Mouse (Mus musculus) kidney, adult 2 months (tissue): ENCODE measurements at regions not wholly inside any gene's neighbourhood (a gene's known extent, or its start where the extent isn't known, plus 50 kb on each side); places are given as distances from the start of the nearest gene placed in this dataset.

Experiments
- DNase-seq: peaks from one replicate; pipeline ENCODE4 v3.0.0; 2021
- H3K27ac ChIP-seq: fragments of 200-500 bp; 2 replicates; pipeline ENCODE4 v1.5.1; 2012; ENCODE audit warnings: low read depth, low read length, control low read depth, inconsistent platforms; ENCODE audit not compliant: insufficient read depth
- H3K27me3 ChIP-seq: fragments of 200-500 bp; replicated peaks from 2 replicates; pipeline ENCODE4 v1.6.1; 2012; ENCODE audit warnings: mild to moderate bottlenecking, moderate library complexity, low read length, inconsistent platforms; ENCODE audit not compliant: control insufficient read depth, insufficient read depth
- H3K36me3 ChIP-seq: fragments of 200-500 bp; 2 replicates; pipeline ENCODE4 v1.6.1; 2012; ENCODE audit warnings: mild to moderate bottlenecking, moderate library complexity, low read length, inconsistent platforms; ENCODE audit not compliant: control insufficient read depth, insufficient read depth
- H3K4me1 ChIP-seq: fragments of 200-500 bp; 2 replicates; pipeline ENCODE4 v1.6.1; 2011; ENCODE audit warnings: low read length; ENCODE audit not compliant: control insufficient read depth, insufficient read depth
- H3K4me3 ChIP-seq: fragments of 200-500 bp; 2 replicates; pipeline ENCODE4 v1.5.1; 2011; ENCODE audit warnings: mild to moderate bottlenecking, low read depth, low read length, control low read depth; ENCODE audit not compliant: insufficient read depth
- CTCF ChIP-seq: fragments of 200-500 bp; conservative IDR thresholded peaks from 2 replicates; pipeline ENCODE4 v1.5.1; 2011; ENCODE audit warnings: low read depth, mild to moderate bottlenecking, control low read depth, low read length, moderate library complexity, mixed read lengths; ENCODE audit not compliant: insufficient read depth, insufficient read length
- POLR2A ChIP-seq: fragments of 200-500 bp; IDR thresholded peaks from one replicate; pipeline ENCODE4 v1.6.1; 2011; ENCODE audit warnings: low read depth, low read length, control low read depth
- WGBS: fragments of 180-500 bp; shearing (Covaris S2); methylation state at CpG from one replicate; pipeline ENCODE4 v1.1.7; 2018; 5-methylcytosine and 5-hydroxymethylcytosine counted together

DNA sequence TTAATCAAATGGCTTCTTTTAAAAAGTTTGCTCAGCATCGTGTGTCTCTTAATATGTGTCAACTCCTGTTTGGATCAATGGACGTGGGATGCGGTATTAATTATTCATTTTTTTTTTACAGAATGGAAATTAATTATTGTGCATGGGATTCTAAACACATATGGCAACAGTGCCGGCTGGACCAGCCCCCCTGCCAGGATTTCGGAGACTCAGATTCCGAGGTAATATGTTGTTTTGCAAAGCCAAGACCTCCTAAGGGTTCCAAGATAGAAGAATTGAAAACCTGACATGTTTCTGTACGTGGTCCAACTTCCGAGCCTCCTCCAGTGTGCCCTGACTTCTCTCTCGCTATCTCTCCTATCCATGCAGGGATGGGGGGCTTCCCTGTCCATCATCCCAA, 170.4 kb downstream of the 3110018I06Rik start:
- H3K27me3 ChIP-seq, result no peaks in the 10 kb centered on the region
- no peak for DNase-seq
- H3K4me1 ChIP-seq, result no peaks in the 10 kb centered on the region
- no peak overlapping the region for H3K27ac ChIP-seq
- H3K4me3 ChIP-seq, result no peak overlapping the region
- H3K36me3 ChIP-seq, result no peaks in the 10 kb centered on the region
- WGBS, result 84% methylated on average over 9 of the region's 9 CpGs
- TF ChIP-seq CTCF (no peak), POLR2A (no peak)

DNA sequence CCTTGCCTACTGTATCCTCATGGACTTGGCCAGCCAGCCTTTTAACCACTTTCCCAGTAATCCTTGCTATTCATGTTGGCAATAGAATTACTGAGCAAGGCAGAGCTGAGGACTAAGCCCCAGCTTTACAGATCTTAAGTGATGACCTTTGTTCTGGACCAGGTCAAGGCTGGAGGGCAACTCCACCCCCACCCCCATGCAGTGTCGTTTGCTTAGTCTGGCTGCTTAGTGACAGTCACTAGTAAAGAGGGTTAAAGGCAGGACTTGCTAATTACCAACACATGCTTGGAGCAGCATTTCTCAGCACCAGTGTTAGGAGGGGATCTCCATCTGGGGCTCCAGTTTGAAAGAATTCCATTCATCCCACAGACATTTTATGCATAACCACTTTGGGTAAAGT, 174.2 kb downstream of the 3110018I06Rik start:
- no peak overlapping the region for H3K4me3 ChIP-seq
- no peak overlapping the region for H3K27ac ChIP-seq
- no peaks in the 10 kb centered on the region for H3K36me3 ChIP-seq
- H3K4me1 ChIP-seq, result no peaks in the 10 kb centered on the region
- TF ChIP-seq CTCF, result no peak
- TF ChIP-seq POLR2A, result no peak
- no peak for DNase-seq
- H3K27me3 ChIP-seq, result no peaks in the 10 kb centered on the region
- WGBS, result 9% methylated on average over 1 of the region's 1 CpGs

DNA sequence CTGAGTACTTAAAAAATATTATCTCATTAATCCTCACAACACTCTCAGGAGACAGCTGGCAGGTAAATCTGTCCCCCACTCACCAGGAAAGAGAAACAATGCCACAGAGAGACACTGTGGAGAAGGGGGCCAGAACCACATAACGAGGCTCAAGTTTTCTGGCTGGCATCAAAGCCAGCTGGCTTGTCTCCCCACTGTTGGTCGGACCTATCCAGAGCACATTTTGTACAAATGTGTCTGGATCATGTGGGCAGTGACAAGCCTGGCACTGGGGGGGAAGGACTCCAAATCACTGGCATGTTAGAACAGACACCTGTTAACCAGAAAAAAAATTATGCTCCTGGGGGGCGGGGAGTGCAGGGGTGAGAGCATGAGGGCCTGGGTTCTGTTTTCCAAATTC, 179.4 kb downstream of the 3110018I06Rik start:
- WGBS, result 87% methylated on average over 3 of the region's 3 CpGs
- no peak for TF ChIP-seq POLR2A
- TF ChIP-seq CTCF, result no peak
- 0 out of 2 replicates have a peak, but pooled peaks cover 3% of the 10 kb centered on the region for H3K4me1 ChIP-seq
- H3K27me3 ChIP-seq, result no peaks in the 10 kb centered on the region
- H3K27ac ChIP-seq, result no peak overlapping the region
- no peaks in the 10 kb centered on the region for H3K36me3 ChIP-seq
- no peak for DNase-seq
- no peak overlapping the region for H3K4me3 ChIP-seq

DNA sequence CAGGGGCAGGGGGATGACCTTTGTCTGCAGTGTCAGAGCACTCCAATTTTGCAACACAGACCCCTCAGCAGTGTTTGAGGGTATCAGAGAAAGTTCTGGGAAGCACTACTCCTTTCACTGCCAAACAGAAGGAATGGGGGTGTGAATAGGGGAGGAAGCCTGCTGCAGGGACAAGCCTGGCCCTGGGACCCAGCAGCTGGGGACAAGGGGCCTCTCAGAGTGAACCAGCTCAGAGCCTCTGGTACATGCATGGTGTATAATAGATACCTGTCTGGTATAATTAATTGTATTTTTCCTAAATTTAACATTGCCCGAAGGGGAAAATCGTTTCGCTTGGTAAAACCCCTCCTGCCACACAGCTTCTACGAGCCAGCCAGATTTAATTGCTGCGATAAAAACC, 180.6 kb downstream of the 3110018I06Rik start:
- Histone ChIP-seq H3K4me1 (0 out of 2 replicates have a peak, but pooled peaks cover 3% of the 10 kb centered on the region), H3K4me3 (no peak overlapping the region), H3K36me3 (no peaks in the 10 kb centered on the region), H3K27me3 (no peaks in the 10 kb centered on the region), H3K27ac (no peak overlapping the region)
- TF ChIP-seq POLR2A (no peak), CTCF (no peak)
- whole genome bisulfite sequencing, result 53% methylated on average over 5 of the region's 5 CpGs
- no peak for DNase-seq

DNA sequence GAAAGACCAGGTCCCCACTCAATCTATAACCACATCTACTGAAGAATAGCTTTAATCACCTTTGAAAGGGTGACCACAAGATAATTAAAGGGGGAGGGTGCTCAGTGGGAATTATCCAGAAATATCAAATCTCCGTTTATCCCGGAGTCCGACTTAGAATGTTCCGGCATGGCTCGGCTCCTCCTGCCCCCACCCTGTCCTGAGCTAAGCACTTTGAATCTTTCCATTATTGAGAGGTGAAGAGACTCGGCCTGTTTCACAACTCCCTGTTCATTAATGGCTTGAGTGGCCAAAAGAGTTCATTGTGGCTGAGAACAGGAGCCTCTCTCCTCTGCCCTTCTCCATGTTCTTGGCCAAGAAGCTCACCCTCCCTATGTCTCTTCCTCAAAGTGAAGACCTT, 181.0 kb downstream of the 3110018I06Rik start:
- Histone ChIP-seq H3K4me1 (0 out of 2 replicates have a peak, but pooled peaks cover 3% of the 10 kb centered on the region), H3K36me3 (no peaks in the 10 kb centered on the region), H3K27me3 (no peaks in the 10 kb centered on the region), H3K27ac (no peak overlapping the region), H3K4me3 (no peak overlapping the region)
- DNase-seq, result no peak
- 62% methylated on average over 6 of the region's 6 CpGs for WGBS
- TF ChIP-seq CTCF (no peak), POLR2A (no peak)

DNA sequence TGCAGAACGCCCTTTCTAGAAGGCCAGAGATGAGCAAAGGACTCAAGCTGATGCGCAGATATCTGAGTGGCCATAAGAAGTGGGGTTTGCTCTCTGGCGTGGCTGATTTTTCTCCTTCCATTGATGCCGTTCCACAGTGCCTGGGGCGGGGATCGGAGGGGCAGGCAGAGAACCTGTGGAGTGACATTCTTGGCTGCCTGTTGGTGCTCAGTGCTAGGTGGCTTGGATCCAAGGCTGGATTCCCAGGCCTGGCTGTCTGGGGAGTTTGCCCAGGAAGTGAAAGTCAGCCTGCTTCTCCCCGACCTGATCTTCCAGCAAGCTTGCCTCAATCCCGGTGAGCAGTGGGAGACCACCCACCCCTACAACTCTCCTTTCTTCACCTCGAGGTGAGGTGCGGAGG, 181.5 kb downstream of the 3110018I06Rik start:
- Histone ChIP-seq H3K27ac (no peak overlapping the region), H3K36me3 (no peaks in the 10 kb centered on the region), H3K4me3 (no peak overlapping the region), H3K4me1 (0 out of 2 replicates have a peak, but pooled peaks cover 3% of the 10 kb centered on the region), H3K27me3 (no peaks in the 10 kb centered on the region)
- WGBS, result 65% methylated on average over 10 of the region's 10 CpGs
- no peak for TF ChIP-seq CTCF
- TF ChIP-seq POLR2A, result no peak
- peak; percentile 54 for DNase-seq

DNA sequence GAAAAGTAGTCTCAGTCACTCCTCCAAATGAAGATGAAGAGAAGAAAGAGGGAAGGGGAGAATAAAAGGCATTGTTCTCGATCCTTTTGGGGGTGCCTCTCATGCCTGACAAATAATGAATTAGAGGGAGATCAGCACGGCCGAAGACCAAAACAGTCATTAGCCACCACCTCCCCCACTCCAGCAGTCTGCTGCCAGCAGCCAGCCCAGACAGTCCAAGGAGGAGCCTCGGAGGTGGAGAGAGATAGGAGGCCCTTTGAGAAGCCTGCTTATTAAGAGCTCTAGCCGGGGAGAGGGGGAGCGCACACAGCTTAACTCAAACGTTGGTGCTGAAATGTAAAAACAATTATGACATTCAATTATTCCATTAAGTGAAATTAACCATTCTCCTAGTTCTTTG, 188.6 kb downstream of the 3110018I06Rik start:
- 49% methylated on average over 7 of the region's 7 CpGs for WGBS
- TF ChIP-seq POLR2A (no peak), CTCF (no peak)

More for the DNA sequence above, 188.6 kb downstream of the 3110018I06Rik start:
- Histone ChIP-seq H3K4me3 (no peak overlapping the region), H3K36me3 (no peaks in the 10 kb centered on the region), H3K4me1 (no peaks in the 10 kb centered on the region), H3K27me3 (no peaks in the 10 kb centered on the region), H3K27ac (no peak overlapping the region)
- no peak for DNase-seq
